Mouse (Mus musculus): ENCODE data around the gene Churc1. TPM values are rescaled to one million over a fixed set of nuclear protein-coding genes. Genes with fewer than 3 reads are reported as not detected.

Gene Churc1
- polyA plus RNA-seq (2012; fragmentation: generic; extraction: Trizol): 62.0 TPM
- long read RNA-seq, experiment 1, transcript Churc1-201 (4 exons, 676 nt): major isoform, 20 of 23 reads
- long read RNA-seq, experiment 1, partial matches to known transcripts: 1 of 23 reads
- long read RNA-seq, experiment 1, other reads (novel, unspliced or antisense): 0 of 23 reads
- long read RNA-seq, experiment 2, partial matches to known transcripts: 1 of 2 reads
- long read RNA-seq, experiment 2, other reads (novel, unspliced or antisense): 0 of 2 reads

DNA sequence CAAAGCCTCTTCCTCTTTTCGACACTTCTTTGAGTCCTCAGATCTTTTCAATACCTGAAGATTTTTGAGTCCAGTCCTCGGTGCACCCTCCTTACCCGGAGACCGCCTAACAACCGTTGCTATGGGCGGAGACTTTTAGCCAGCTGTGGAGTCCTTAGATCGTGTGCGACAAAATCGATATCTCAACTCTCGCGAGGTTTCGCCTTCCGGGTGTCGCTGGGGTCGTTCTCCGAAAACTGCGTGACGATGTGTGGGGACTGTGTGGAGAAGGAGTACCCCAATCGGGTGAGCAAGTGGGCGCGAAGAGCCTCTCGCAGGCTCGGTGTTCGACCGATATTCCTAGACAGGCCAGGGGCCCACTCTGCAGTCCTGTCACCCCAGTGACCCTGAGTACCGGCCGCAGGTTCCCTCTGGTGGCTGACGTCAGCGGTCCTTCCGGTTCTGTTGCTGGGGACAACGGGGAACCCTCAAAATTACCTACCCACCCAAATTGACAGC lies at the start of gene Churc1, which contains the start of gene Fntb:
Churc1 (plus strand) TSS at position 185 of the 498 bp plus-strand sequence.
Fntb (plus strand) TSS at position 236 of the 498 bp plus-strand sequence.
- TF ChIP-seq USF1 (IDR thresholded peaks at IDR 0.05; ENCODE audit: low read depth) (no peak), FOSL1 (IDR thresholded peaks at IDR 0.05; ENCODE audit: insufficient read depth, low read length, poor library complexity, severe bottlenecking) (no peak), MAX (IDR thresholded peaks at IDR 0.05) (no peak), CTCF (IDR thresholded peaks at IDR 0.05; ENCODE audit: control insufficient read depth, insufficient read depth, insufficient read length) (no peak)
- Histone ChIP-seq H3K4me3 (ENCODE audit: insufficient read depth, poor library complexity, severe bottlenecking) (peak within 1 kb of the TSS; percentile 41), H3K36me3 (ENCODE audit: control insufficient read depth, insufficient read depth) (no peaks in the 10 kb centered on the region), H3ac (ENCODE audit: control insufficient read depth, insufficient read length, low read depth) (peak within 1 kb of the TSS; percentile 75), H3K79me2 (ENCODE audit: control insufficient read depth, insufficient read depth) (peaks cover 6% of the 10 kb centered on the region), H3K79me3 (ENCODE audit: low read depth) (no peaks in the 10 kb centered on the region), H3K27me3 (ENCODE audit: control insufficient read depth, insufficient read depth, insufficient read length) (no peaks in the 10 kb centered on the region)

DNA sequence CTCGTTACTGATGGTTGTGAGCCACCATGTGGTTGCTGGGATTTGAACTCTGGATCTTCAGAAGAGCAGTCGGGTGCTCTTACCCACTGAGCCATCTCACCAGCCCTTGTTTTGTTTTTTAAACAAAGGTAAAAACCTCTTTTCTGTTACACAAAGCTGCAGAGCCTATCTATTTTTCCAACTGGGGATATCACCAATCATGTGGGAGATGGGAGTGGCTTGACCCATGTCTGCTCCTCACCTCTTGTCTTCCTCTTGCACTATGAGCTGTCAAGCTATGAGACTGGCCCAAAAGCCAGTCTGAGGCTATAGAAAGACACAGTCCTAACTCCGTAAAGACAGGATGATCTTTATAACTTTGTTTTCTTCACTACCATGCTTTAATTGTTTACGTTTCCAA lies 47.0 kb upstream of the Churc1 start:
- TF ChIP-seq USF1 (IDR thresholded peaks at IDR 0.05; ENCODE audit: low read depth): no peak
- no peak overlapping the region for H3ac ChIP-seq (ENCODE audit: control insufficient read depth, insufficient read length, low read depth)
- H3K79me3 ChIP-seq (ENCODE audit: low read depth): no peaks in the 10 kb centered on the region
- peaks cover 5% of the 10 kb centered on the region for H3K27me3 ChIP-seq (ENCODE audit: control insufficient read depth, insufficient read depth, insufficient read length)
- H3K36me3 ChIP-seq (ENCODE audit: control insufficient read depth, insufficient read depth): no peaks in the 10 kb centered on the region
- no peak overlapping the region for H3K4me3 ChIP-seq (ENCODE audit: insufficient read depth, poor library complexity, severe bottlenecking)
- H3K79me2 ChIP-seq (ENCODE audit: control insufficient read depth, insufficient read depth): no peaks in the 10 kb centered on the region

DNA sequence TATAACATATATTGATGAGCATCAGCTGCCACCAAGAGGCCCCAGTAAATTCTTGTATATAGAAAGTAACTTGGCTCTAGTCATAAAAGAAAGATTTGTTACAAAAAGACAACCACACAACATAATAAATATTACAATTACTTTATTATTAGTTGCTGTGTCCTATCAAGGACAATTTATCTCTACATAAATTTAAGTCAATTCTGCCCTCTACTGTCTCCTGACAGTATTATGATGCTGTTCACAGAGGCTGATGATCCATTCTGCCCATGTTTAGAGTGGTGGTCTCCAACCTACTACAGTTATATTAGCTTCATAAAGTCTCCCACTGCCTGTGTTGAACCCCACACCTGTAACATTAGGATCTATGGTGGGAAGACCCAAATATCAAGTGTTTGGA lies 44.8 kb upstream of the Churc1 start:
- peaks cover 5% of the 10 kb centered on the region for H3K27me3 ChIP-seq (ENCODE audit: control insufficient read depth, insufficient read depth, insufficient read length)
- H3K36me3 ChIP-seq (ENCODE audit: control insufficient read depth, insufficient read depth): no peaks in the 10 kb centered on the region
- no peaks in the 10 kb centered on the region for H3K79me2 ChIP-seq (ENCODE audit: control insufficient read depth, insufficient read depth)
- H3K79me3 ChIP-seq (ENCODE audit: low read depth): no peaks in the 10 kb centered on the region
- no peak overlapping the region for H3K4me3 ChIP-seq (ENCODE audit: insufficient read depth, poor library complexity, severe bottlenecking)
- TF ChIP-seq CEBPB (IDR thresholded peaks at IDR 0.05; ENCODE audit: low read depth) (no peak), USF1 (IDR thresholded peaks at IDR 0.05; ENCODE audit: low read depth) (no peak), MYOD1 (IDR thresholded peaks at IDR 0.05; ENCODE audit: control insufficient read depth, insufficient read length, low read depth) (no peak)
- no peak overlapping the region for H3ac ChIP-seq (ENCODE audit: control insufficient read depth, insufficient read length, low read depth)

DNA sequence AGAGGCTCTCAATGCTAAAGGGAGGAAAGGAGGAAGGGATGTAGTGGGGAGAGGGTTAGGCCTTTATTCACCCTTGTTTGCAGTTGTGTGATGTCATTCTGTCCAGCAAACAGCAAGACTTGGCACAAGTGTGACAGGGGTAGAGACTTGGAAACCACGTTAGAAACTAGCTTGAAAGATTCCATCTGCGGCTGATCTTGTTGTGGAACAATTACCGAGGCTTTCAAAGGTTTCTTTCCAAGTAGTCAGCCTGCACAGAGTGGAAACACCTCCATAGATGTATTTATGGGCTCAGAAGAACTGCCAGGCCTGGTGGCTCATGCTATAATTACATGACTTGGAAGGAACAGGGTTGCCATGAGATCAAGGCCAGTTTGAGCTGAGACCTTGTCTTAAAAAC lies 43.3 kb upstream of the Churc1 start:
- Histone ChIP-seq H3K79me2 (ENCODE audit: control insufficient read depth, insufficient read depth) (no peaks in the 10 kb centered on the region), H3K79me3 (ENCODE audit: low read depth) (no peaks in the 10 kb centered on the region), H3K36me3 (ENCODE audit: control insufficient read depth, insufficient read depth) (no peaks in the 10 kb centered on the region), H3K27me3 (ENCODE audit: control insufficient read depth, insufficient read depth, insufficient read length) (peaks cover 5% of the 10 kb centered on the region), H3K4me3 (ENCODE audit: insufficient read depth, poor library complexity, severe bottlenecking) (no peak overlapping the region), H3ac (ENCODE audit: control insufficient read depth, insufficient read length, low read depth) (no peak overlapping the region)
- TF ChIP-seq MAX (IDR thresholded peaks at IDR 0.05) (no peak), FOSL1 (IDR thresholded peaks at IDR 0.05; ENCODE audit: insufficient read depth, low read length, poor library complexity, severe bottlenecking) (no peak), MYOD1 (IDR thresholded peaks at IDR 0.05; ENCODE audit: control insufficient read depth, insufficient read length, low read depth) (no peak), USF1 (IDR thresholded peaks at IDR 0.05; ENCODE audit: low read depth) (no peak), CTCF (IDR thresholded peaks at IDR 0.05; ENCODE audit: control insufficient read depth, insufficient read depth, insufficient read length) (no peak), CEBPB (IDR thresholded peaks at IDR 0.05; ENCODE audit: low read depth) (no peak), MYOG (IDR thresholded peaks at IDR 0.05; ENCODE audit: control insufficient read depth, extremely low read depth, insufficient read length) (no peak)

DNA sequence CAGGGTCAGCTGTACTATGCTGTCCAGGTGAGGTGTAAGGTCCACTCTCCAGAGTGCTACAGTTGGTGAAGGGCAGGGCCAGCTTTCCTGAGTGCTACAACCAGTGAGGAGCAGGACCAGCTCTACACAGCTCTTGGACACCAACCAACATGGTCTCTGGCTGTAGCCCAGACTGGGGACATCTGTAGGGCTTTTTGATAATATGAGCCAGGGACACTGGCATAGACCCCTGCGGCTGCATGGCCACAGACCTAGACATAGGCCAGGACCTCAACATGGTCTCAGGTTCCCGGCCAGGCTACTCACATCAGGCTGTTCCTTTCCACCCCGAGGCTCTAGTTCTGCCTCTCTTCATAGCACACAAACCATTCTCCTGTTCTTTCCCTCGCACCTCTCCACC lies 37.4 kb upstream of the Churc1 start:
- no peaks in the 10 kb centered on the region for H3K79me2 ChIP-seq (ENCODE audit: control insufficient read depth, insufficient read depth)
- H3K4me3 ChIP-seq (ENCODE audit: insufficient read depth, poor library complexity, severe bottlenecking): no peak overlapping the region
- TF ChIP-seq MAX (IDR thresholded peaks at IDR 0.05) (no peak), USF1 (IDR thresholded peaks at IDR 0.05; ENCODE audit: low read depth) (no peak), FOSL1 (IDR thresholded peaks at IDR 0.05; ENCODE audit: insufficient read depth, low read length, poor library complexity, severe bottlenecking) (no peak), CTCF (IDR thresholded peaks at IDR 0.05; ENCODE audit: control insufficient read depth, insufficient read depth, insufficient read length) (no peak), MYOD1 (IDR thresholded peaks at IDR 0.05; ENCODE audit: control insufficient read depth, insufficient read length, low read depth) (no peak), MYOG (IDR thresholded peaks at IDR 0.05; ENCODE audit: control insufficient read depth, extremely low read depth, insufficient read length) (no peak)
- H3K27me3 ChIP-seq (ENCODE audit: control insufficient read depth, insufficient read depth, insufficient read length): peaks cover 10% of the 10 kb centered on the region
- no peaks in the 10 kb centered on the region for H3K36me3 ChIP-seq (ENCODE audit: control insufficient read depth, insufficient read depth)
- H3ac ChIP-seq (ENCODE audit: control insufficient read depth, insufficient read length, low read depth): no peak overlapping the region
- no peaks in the 10 kb centered on the region for H3K79me3 ChIP-seq (ENCODE audit: low read depth)

DNA sequence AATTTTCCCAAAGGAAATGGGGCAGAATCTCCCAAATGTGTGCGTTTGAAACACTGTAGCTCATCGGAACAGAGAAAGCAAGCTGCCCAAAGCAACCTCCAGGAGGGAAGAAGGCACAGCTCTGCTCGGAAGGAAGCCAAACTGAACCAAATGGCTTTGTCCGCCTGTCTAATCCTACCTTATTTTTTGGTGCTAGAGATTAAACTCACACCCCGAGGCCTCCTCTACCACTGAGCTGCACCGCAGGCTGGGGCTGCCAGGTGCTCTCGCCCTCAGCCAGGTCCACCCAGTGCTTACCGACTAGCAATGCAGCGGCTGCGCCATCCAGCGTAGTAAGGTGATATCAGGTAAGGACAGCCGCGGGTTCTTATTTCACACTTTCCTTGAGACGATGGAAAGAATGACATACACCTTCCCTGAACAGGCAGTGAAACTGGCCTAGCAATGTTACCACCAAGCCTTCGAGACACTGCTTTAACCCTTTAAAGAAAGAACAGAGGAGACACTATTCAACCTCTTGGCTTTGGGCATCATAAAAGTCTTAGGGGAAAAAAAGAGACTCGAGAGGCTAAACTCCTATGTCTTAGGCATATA lies 14.4 kb upstream of the Churc1 start:
- Histone ChIP-seq H3K27me3 (ENCODE audit: control insufficient read depth, insufficient read depth, insufficient read length) (peaks cover 5% of the 10 kb centered on the region), H3K79me2 (ENCODE audit: control insufficient read depth, insufficient read depth) (no peaks in the 10 kb centered on the region), H3K79me3 (ENCODE audit: low read depth) (no peaks in the 10 kb centered on the region), H3ac (ENCODE audit: control insufficient read depth, insufficient read length, low read depth) (no peak overlapping the region), H3K36me3 (ENCODE audit: control insufficient read depth, insufficient read depth) (no peaks in the 10 kb centered on the region), H3K4me3 (ENCODE audit: insufficient read depth, poor library complexity, severe bottlenecking) (no peak overlapping the region)
- TF ChIP-seq MYOD1 (IDR thresholded peaks at IDR 0.05; ENCODE audit: control insufficient read depth, insufficient read length, low read depth) (no peak), FOSL1 (IDR thresholded peaks at IDR 0.05; ENCODE audit: insufficient read depth, low read length, poor library complexity, severe bottlenecking) (no peak), CEBPB (IDR thresholded peaks at IDR 0.05; ENCODE audit: low read depth) (no peak), MYOG (IDR thresholded peaks at IDR 0.05; ENCODE audit: control insufficient read depth, extremely low read depth, insufficient read length) (no peak), USF1 (IDR thresholded peaks at IDR 0.05; ENCODE audit: low read depth) (no peak), MAX (IDR thresholded peaks at IDR 0.05) (no peak), CTCF (IDR thresholded peaks at IDR 0.05; ENCODE audit: control insufficient read depth, insufficient read depth, insufficient read length) (no peak)
